Mouse (Mus musculus) erythroblast, embryonic 14.5 days (primary cell): ENCODE measurements around the gene Gm49320. TPM values are rescaled to one million over a fixed set of nuclear protein-coding genes. Genes with fewer than 3 reads are reported as not detected.

Experiments
- H3K27me3 ChIP-seq: 2 replicates; pipeline ENCODE4 v1.6.1; 2012; ENCODE audit warnings: inconsistent platforms; ENCODE audit not compliant: control insufficient read depth
- H3K36me3 ChIP-seq: 2 replicates; pipeline ENCODE4 v1.6.1; 2012; ENCODE audit warnings: mild to moderate bottlenecking, inconsistent platforms; ENCODE audit not compliant: control insufficient read depth
- H3K4me1 ChIP-seq: 2 replicates; pipeline ENCODE4 v1.6.1; 2012; ENCODE audit warnings: inconsistent platforms; ENCODE audit not compliant: control insufficient read depth
- H3K4me3 ChIP-seq: replicated peaks from 2 replicates; pipeline ENCODE3; 2012; ENCODE audit warnings: moderate library complexity, mild to moderate bottlenecking, inconsistent platforms
- H3K9me3 ChIP-seq: 2 replicates; pipeline ENCODE4 v1.6.1; 2012; ENCODE audit warnings: low read length, inconsistent platforms, mixed read lengths; ENCODE audit not compliant: control insufficient read depth
- GATA1 ChIP-seq: IDR thresholded peaks from 2 replicates; pipeline ENCODE4 v1.6.1; 2012; ENCODE audit warnings: low read length, inconsistent platforms, mixed read lengths
- TAL1 ChIP-seq: IDR thresholded peaks from 3 replicates; pipeline ENCODE4 v1.6.1; 2012; ENCODE audit warnings: low read length, inconsistent platforms, mixed read lengths
- polyA plus RNA-seq: library from polyadenylated mRNA; stranded (reverse); fragments of >175 nt; gene quantifications from 2 replicates; pipeline ENCODE4 v1.2.3, GENCODE M21; 2012

Gm49320 gene
- polyA plus RNA-seq, 1 experiment = 0.25 TPM

- Histone ChIP-seq H3K36me3 (no peaks in the 10 kb centered on the region), H3K9me3 (peaks cover 4% of the 10 kb centered on the region; the same call in 1 of the 2 replicates), H3K27me3 (peaks cover 70% of the 10 kb centered on the region), H3K4me1 (peaks cover 3% of the 10 kb centered on the region), H3K4me3 (no peak overlapping the region)
- no peak for TF ChIP-seq GATA1
- no peak for TF ChIP-seq TAL1
These were observed 19.0 kb upstream of the Gm49320 start for GRCm38 (mm10) chr8:4219617-4220016.

- no peak for TF ChIP-seq TAL1
- TF ChIP-seq GATA1 = no peak
- Histone ChIP-seq H3K9me3 (0 out of 2 replicates have a peak, but pooled peaks cover under 1% of the 10 kb centered on the region), H3K36me3 (no peaks in the 10 kb centered on the region), H3K27me3 (peaks cover 70% of the 10 kb centered on the region), H3K4me1 (peaks cover 9% of the 10 kb centered on the region), H3K4me3 (no peak overlapping the region)
These were observed 16.6 kb upstream of the Gm49320 start for GRCm38 (mm10) chr8:4222059-4222458.

GRCm38 (mm10) chr8:4226323-4226722 is 12.3 kb upstream of the Gm49320 start:
- peaks cover 24% of the 10 kb centered on the region for H3K4me1 ChIP-seq
- H3K9me3 ChIP-seq = no peaks in the 10 kb centered on the region
- peaks cover 68% of the 10 kb centered on the region for H3K27me3 ChIP-seq
- H3K4me3 ChIP-seq = peak overlapping the region; percentile 35
- TF ChIP-seq TAL1 (no peak), GATA1 (no peak)
- H3K36me3 ChIP-seq = no peaks in the 10 kb centered on the region

GRCm38 (mm10) chr8:4226739-4227347 is 11.8 kb upstream of the Gm49320 start, which contains the start of gene Lrrc8e:
Gene Lrrc8e (plus strand): TSS chr8:4226827.
- Histone ChIP-seq H3K4me3 (peak within 1 kb of the TSS; percentile 35), H3K9me3 (no peaks in the 10 kb centered on the region), H3K36me3 (no peaks in the 10 kb centered on the region), H3K4me1 (peaks cover 29% of the 10 kb centered on the region), H3K27me3 (peaks cover 67% of the 10 kb centered on the region)
- TF ChIP-seq TAL1 (no peak), GATA1 (no peak)

- no peak for TF ChIP-seq TAL1
- no peak for TF ChIP-seq GATA1
- Histone ChIP-seq H3K9me3 (no peaks in the 10 kb centered on the region), H3K4me1 (peaks cover 30% of the 10 kb centered on the region), H3K36me3 (no peaks in the 10 kb centered on the region), H3K4me3 (no peak overlapping the region), H3K27me3 (peaks cover 65% of the 10 kb centered on the region)
These were observed 10.7 kb upstream of the Gm49320 start for GRCm38 (mm10) chr8:4227919-4228318.

GRCm38 (mm10) chr8:4229784-4230183 is 8.9 kb upstream of the Gm49320 start:
- no peaks in the 10 kb centered on the region for H3K36me3 ChIP-seq
- H3K27me3 ChIP-seq = peaks cover 51% of the 10 kb centered on the region
- H3K4me3 ChIP-seq = no peak overlapping the region
- H3K9me3 ChIP-seq = no peaks in the 10 kb centered on the region
- TF ChIP-seq GATA1 = no peak
- peaks cover 30% of the 10 kb centered on the region for H3K4me1 ChIP-seq

- Histone ChIP-seq H3K9me3 (no peaks in the 10 kb centered on the region), H3K36me3 (no peaks in the 10 kb centered on the region), H3K4me1 (peaks cover 30% of the 10 kb centered on the region), H3K27me3 (peaks cover 41% of the 10 kb centered on the region), H3K4me3 (no peak overlapping the region)
- TF ChIP-seq GATA1 = no peak
- no peak for TF ChIP-seq TAL1
These were observed 7.9 kb upstream of the Gm49320 start for GRCm38 (mm10) chr8:4230612-4231351.

GRCm38 (mm10) chr8:4237814-4238433 is 741 bp upstream of the Gm49320 start:
- Histone ChIP-seq H3K27me3 (no peaks in the 10 kb centered on the region), H3K4me1 (peaks cover 53% of the 10 kb centered on the region), H3K36me3 (peaks cover 30% of the 10 kb centered on the region), H3K9me3 (no peaks in the 10 kb centered on the region), H3K4me3 (peak overlapping the region; percentile 77)
- TF ChIP-seq GATA1 (no peak), TAL1 (no peak)

GRCm38 (mm10) chr8:4239193-4239890 is 677 bp downstream of the Gm49320 start:
- H3K27me3 ChIP-seq = no peaks in the 10 kb centered on the region
- H3K4me3 ChIP-seq = peak overlapping the region; percentile 77
- TF ChIP-seq TAL1 = no peak
- TF ChIP-seq GATA1 = peak; percentile 66
- H3K4me1 ChIP-seq = peaks cover 53% of the 10 kb centered on the region
- no peaks in the 10 kb centered on the region for H3K9me3 ChIP-seq
- H3K36me3 ChIP-seq = peaks cover 44% of the 10 kb centered on the region
